34 mouse cellular contexts compared by ENCODE assay signal in genomic region chr5:86783059-86783458, GRCm38 (mm10). TPM values are rescaled to one million over a fixed set of nuclear protein-coding genes. Genes with fewer than 3 reads are reported as not detected.
A peak's percentile ranks its signal among the peaks of the same experiment; 100 is the strongest.
DNase-seq lines count a peak whose midpoint lies in the region; ATAC-seq and TF ChIP-seq lines count a peak whose summit lies in the region.
"Had no signal": no experiment of that assay in that cellular context is flagged by ENCODE, and none has a peak within 500 bp of the region (broad histone marks: within the 10 kb centered on the region; RNA-seq: fewer than 3 reads in every experiment).

No protein-coding gene starts in this region.

- H3K4me3 ChIP-seq in forebrain, embryonic 12.5 days (replicated peaks): no peak overlapping the region
- H3K4me3 ChIP-seq: forebrain, embryonic 13.5 days; heart, embryonic 12.5 days; midbrain, embryonic 15.5 days; myocyte had no signal

- H3K27ac ChIP-seq in forebrain, embryonic 12.5 days: no peak overlapping the region
- H3K27ac ChIP-seq: forebrain, embryonic 13.5 days; midbrain, embryonic 15.5 days had no signal

- H3K4me1 ChIP-seq in forebrain, embryonic 12.5 days: no peaks in the 10 kb centered on the region; the same call in 1 of the 2 replicates
- H3K4me1 ChIP-seq: forebrain, embryonic 13.5 days; heart, embryonic 12.5 days; midbrain, embryonic 15.5 days had no signal

- peak; percentile 6 for ATAC-seq in Patski
- peak; percentile 90 for ATAC-seq in inflammation-experienced regulatory T-cells, adult 6 months
- ATAC-seq in forebrain, embryonic 12.5 days (ENCODE audit: low FRiP score): no peak
- ATAC-seq: forebrain, embryonic 13.5 days; hindbrain, embryonic 16.5 days; midbrain, embryonic 15.5 days had no signal

- in situ Hi-C loops in Patski (cut with MboI; ENCODE audit: low pct_unique_long_range_greater_than_20kb): no loop called here

- DNase-seq in lung, postnatal 10 days: peak; percentile 6
- DNase-seq in lung, postnatal 14 days: no peak
- DNase-seq in Patski (ENCODE audit: low read depth, low spot score): no peak
- no peak for DNase-seq in layer of hippocampus, postnatal 36 days
- no peak for DNase-seq in kidney, adult 18-20 months
- DNase-seq: adrenal gland, postnatal 10 days; cerebellum, adult 11 months; cerebellum, postnatal 10 days; heart, adult 11 months; heart, postnatal 36 days; kidney, adult 8-10 months; kidney, postnatal 25 days; left cerebral cortex, postnatal 4 days; liver; lung, postnatal 36 days; right cerebral cortex, postnatal 4 days; thymus, adult 18-20 months; thymus, postnatal 4 days had no signal

- POLR2A ChIA-PET in Patski (lab: Charles Lee): no interaction called here

- no peaks in the 10 kb centered on the region for H3K36me3 ChIP-seq in forebrain, embryonic 12.5 days (replicated peaks)
- H3K36me3 ChIP-seq: G1E; heart, embryonic 12.5 days; midbrain, embryonic 15.5 days had no signal

- no peak for TF ChIP-seq CTCF in Patski (IDR thresholded peaks at IDR 0.05)

- no peak overlapping the region for H3K4me2 ChIP-seq in forebrain, embryonic 12.5 days
- H3K4me2 ChIP-seq: forebrain, embryonic 13.5 days; heart, embryonic 12.5 days; midbrain, embryonic 15.5 days had no signal

- no peaks in the 10 kb centered on the region for H3K9me3 ChIP-seq in forebrain, embryonic 12.5 days
- H3K9me3 ChIP-seq: forebrain, embryonic 13.5 days; G1E; heart, embryonic 12.5 days; midbrain, embryonic 15.5 days had no signal

- H3K9ac ChIP-seq in forebrain, embryonic 12.5 days: no peak overlapping the region
- H3K9ac ChIP-seq: forebrain, embryonic 13.5 days; heart, embryonic 12.5 days; midbrain, embryonic 15.5 days had no signal

- 71% methylated on average over 8 of the region's 8 CpGs for whole genome bisulfite sequencing in forebrain, embryonic 12.5 days

- CTCF ChIA-PET in Patski (lab: Charles Lee): no interaction called here

- peaks cover 3% of the 10 kb centered on the region for H3K27me3 ChIP-seq in Patski
- no peaks in the 10 kb centered on the region for H3K27me3 ChIP-seq in forebrain, embryonic 12.5 days
- H3K27me3 ChIP-seq: forebrain, embryonic 13.5 days; heart, embryonic 12.5 days; midbrain, embryonic 15.5 days had no signal

RNA-seq across cellular contexts. Expression of gene Ythdc1, which starts 21.0 kb away (rescaled TPM):
- polyA plus RNA-seq in Patski (2021): 60.4 TPM
- polyA plus RNA-seq in inflammation-experienced regulatory T-cells, adult 6 months (2017; shearing (Covaris generic)): 10 to 100 TPM; 55.4 to 93.3 (median 82.2) TPM
- polyA plus RNA-seq in forebrain, embryonic 12.5 days (2016; fragmentation: Nextera tagmentation; extraction: Ambion mirVana): 54.1 and 55.4 TPM in 2 replicates
- 10 to 100 TPM; 67.3 to 68.1 TPM for total RNA-seq in layer of hippocampus, postnatal 36 days (2021)

RNA-seq across cellular contexts. Expression of gene Tmprss11e, which starts 37.4 kb away (rescaled TPM):
- 0.03 TPM for polyA plus RNA-seq in Patski (2021)
- polyA plus RNA-seq in inflammation-experienced regulatory T-cells, adult 6 months (2017; shearing (Covaris generic)): under 1 TPM; 0.09 to 0.99 (median 0.96) TPM
- 0.06 TPM in 1 of 2 replicates, not detected in the other for polyA plus RNA-seq in forebrain, embryonic 12.5 days (2016; fragmentation: Nextera tagmentation; extraction: Ambion mirVana)
- total RNA-seq in layer of hippocampus, postnatal 36 days (2021): not detected
- total RNA-seq: adrenal gland, postnatal 10 days; G1E; gastrocnemius, adult 8-10 months; heart, postnatal 36 days; layer of hippocampus, adult 8-10 months; left cerebral cortex, adult 18-20 months; left cerebral cortex, postnatal 4 days; megakaryocyte-erythroid progenitor cell, adult 5-6 weeks; neutrophil, adult 5-6 weeks had no signal
- polyA plus RNA-seq: C2C12; forebrain, embryonic 13.5 days; frontal cortex, adult 2 months; G1E; heart, embryonic 12.5 days; hindbrain, embryonic 16.5 days; liver, embryonic 16.5 days; midbrain, embryonic 15.5 days; myocyte had no signal
